Mouse (Mus musculus) embryo, embryonic 11.5 days (tissue): Measurements from ENCODE around the gene Thap12.
A peak's percentile ranks its signal among the peaks of the same experiment; 100 is the strongest.

ENCODE experiments used
- DNase-seq: peaks from one replicate; pipeline ENCODE4 v3.0.0-alpha.2; 2012; ENCODE audit warnings: low read depth, low spot score

Gene Thap12

DNA sequence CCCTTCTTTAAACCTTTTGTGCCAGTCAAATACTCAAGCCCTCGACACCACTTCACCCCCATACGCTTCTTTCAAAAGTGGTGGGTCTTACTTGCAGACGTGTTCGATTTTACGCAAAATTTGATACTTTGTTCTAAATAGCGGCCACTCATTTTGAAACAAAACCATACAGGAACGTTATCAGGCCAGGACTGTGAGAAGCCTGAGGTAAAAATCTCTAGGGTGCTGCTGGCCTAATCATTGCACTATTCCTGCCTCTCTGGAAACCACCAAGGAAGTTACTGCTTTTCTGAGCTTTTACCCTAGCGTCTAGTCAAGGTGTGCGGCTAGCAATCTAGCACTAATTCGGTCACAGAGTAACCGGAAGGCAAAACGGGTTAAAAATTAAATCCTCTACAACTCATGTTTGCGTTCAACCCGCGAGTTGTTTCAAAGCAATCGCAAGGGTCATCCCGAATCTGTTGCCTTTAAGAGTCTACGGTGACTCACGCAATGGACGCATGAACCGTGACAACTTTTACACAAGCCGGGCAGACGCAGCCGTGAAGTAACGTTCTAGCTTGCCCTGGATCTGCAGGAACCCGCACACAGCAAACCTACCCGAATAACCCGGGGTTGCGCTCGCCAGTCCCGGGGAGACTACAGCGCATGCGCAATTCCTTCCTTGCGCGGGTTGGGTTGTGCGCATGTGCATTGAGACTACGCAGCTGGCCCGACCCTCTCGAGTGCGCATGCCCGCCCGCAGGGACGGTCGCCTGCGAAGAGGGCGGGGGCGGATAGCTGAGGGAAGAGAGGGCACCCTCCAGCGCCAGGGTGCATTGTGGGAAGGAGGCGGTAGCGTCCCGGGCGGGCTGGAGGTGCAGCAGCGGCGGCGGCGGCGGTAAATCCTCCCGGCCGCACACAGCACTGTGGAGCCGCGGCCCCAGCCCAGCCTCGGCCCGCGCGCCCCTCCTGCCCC, at the start of gene Thap12:
Gene Thap12, plus strand, starts transcription at position 821 of the 958 bp plus-strand sequence.
- DNase-seq: peak; percentile 98

- peak; percentile 64 for DNase-seq
Observed at GRCm38 (mm10) chr7:98655681-98656530, 47.0 kb upstream of the Thap12 start.

- DNase-seq: peak; percentile 95
Observed at GRCm38 (mm10) chr7:98656531-98657221, 46.2 kb upstream of the Thap12 start, which contains the start of gene Emsy. Gene Emsy, minus strand, starts transcription at chr7:98656783.

DNA sequence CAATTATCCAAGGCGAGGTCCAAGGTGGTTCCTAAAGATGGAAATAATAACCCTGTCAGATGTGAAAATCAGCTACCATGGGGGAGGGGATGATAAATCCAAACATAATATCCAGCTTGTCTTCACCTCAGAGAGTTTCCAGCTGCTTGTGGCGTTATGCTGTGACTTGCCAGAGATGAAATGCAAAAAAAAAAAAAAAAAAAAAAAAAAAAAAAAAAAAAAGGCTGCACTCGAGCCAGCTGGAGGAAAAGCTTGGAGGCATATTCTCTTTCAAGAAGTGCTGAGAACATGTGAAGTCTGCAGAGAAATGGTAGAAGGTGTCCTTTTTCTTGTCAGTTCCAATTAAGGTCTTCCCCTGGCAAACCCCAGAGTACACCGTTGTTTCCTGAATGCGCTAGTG, 37.7 kb upstream of the Thap12 start:
- no peak for DNase-seq

DNA sequence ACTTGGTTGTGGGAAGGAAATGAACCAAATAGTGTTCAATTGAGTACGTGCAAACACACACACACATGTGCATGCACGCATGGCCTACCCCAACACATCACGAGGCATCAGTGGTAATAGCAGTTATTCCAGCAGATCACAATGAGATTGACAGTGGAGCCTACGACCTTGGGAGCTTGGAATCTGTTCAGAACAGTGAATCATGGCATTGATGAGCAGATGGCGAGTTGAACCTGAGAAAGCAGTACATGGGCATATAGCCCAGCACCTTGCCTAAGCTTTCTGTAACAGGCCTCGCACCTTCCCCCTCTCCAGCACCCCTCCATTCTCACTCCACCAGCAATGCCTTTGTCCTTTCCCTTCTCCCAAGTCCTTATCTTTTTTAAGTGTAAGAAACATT, 37.2 kb upstream of the Thap12 start:
- DNase-seq: no peak

GRCm38 (mm10) chr7:98667956-98668746, 34.8 kb upstream of the Thap12 start:
- peak; percentile 47 for DNase-seq

DNA sequence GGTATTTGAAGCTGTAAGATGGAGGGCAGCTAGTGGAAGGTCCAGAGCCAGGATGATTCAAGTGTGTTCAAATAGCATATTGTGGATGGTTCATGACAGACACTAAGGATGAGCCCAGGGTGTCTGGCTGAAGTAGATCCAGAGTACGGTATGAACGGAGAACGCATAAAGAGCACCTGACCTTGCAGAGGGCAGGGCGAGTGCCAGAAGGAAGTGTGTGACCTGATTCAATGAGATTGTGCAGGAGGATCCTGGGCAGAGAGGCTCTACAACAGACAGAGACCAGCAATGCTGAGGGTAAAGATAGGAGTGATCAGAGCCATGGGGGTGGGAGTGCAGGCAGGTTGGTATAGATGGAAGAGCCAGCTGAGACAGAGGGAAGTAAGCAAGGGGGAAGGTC, 32.1 kb upstream of the Thap12 start:
- DNase-seq: no peak

- DNase-seq: no peak
Observed at GRCm38 (mm10) chr7:98671416-98671815, 31.5 kb upstream of the Thap12 start.

- peak; percentile 44 for DNase-seq
Observed at GRCm38 (mm10) chr7:98672241-98672955, 30.5 kb upstream of the Thap12 start.

GRCm38 (mm10) chr7:98674344-98674743, 28.6 kb upstream of the Thap12 start:
- no peak for DNase-seq

- DNase-seq: no peak
Observed at GRCm38 (mm10) chr7:98677511-98677910, 25.4 kb upstream of the Thap12 start.

DNA sequence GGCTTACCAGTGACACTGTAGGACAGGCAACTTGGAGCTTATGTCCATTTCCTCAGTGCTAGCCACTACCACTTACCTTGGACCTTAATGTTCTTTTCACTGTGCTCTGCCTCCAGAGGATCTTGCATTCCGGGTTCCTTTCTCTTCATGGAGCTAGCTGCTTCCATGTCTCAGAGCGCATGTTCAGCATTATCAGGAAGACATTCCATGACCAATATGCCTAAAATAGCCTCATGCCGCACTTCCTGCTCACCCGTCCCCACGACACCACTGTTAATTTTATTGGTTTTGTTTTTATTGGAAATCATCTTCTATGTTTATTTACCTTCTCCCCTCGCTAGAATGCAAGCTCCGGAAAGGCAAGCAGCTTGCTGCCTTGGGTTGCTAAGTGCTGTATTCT, 24.5 kb upstream of the Thap12 start:
- no peak for DNase-seq

GRCm38 (mm10) chr7:98680691-98681090, 22.2 kb upstream of the Thap12 start:
- no peak for DNase-seq

DNA sequence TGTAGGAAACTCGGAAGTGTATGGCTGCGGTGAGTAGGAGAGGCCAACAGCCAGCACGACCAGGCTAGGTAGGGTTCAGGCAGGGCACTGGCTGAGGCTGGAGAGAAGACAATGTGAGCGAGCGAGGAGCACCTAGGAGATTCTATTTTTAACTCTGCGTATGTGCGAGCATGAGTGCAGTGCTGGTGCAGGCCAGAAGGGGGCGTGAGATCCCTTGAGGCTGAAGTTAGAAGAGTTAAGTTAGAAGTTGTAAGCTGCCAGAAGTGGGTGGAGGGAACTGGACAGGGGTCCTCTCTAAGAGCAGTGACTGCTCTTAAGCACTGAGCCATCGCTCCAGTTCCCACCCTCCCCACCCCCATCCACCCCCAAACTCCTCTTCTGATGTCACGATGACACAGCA, 20.1 kb upstream of the Thap12 start:
- DNase-seq: no peak

- no peak for DNase-seq
Observed at GRCm38 (mm10) chr7:98685895-98686294, 17.0 kb upstream of the Thap12 start.

DNA sequence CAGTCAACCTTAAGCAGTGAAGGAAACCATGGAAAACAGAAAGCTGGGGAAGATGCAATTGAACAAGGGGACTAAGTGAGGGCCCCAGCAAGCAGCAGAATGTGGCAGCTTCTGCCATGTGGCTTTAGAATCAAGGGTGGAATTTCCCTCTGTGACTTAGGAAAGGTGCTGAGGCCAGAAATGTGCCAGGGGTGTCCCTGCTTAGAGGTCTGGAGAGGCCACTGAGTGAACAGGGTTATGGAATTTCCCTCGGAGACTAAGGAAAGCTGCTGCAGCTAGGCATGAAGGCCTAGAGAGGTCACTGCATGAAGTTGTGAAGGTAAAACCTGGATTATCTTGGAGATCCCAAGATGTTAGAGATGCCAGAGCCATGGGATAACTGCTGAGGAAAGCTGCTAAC, 12.8 kb upstream of the Thap12 start:
- DNase-seq: no peak

- DNase-seq: no peak
Observed at GRCm38 (mm10) chr7:98690831-98691230, 12.1 kb upstream of the Thap12 start.

GRCm38 (mm10) chr7:98692761-98693546, 9.9 kb upstream of the Thap12 start:
- DNase-seq: no peak

- DNase-seq: no peak
Observed at GRCm38 (mm10) chr7:98694046-98694445, 8.9 kb upstream of the Thap12 start.
